Mouse (Mus musculus): ENCODE measurements around the gene Unc79.

- TF ChIP-seq CTCF (IDR thresholded peaks at IDR 0.05; ENCODE audit: low read depth) (no peak), EP300 (optimal IDR thresholded peaks at IDR 0.05) (no peak)
Measured at GRCm38 (mm10) chr12:103163596-103163995, 214.9 kb downstream of the Unc79 start.
